Comparison of ENCODE assay signal across 12 mouse cellular contexts in genomic region chr12:98714757-98715156, GRCm38 (mm10). TPM values are rescaled to one million over a fixed set of nuclear protein-coding genes. Genes with fewer than 3 reads are reported as not detected.
DNase-seq lines count a peak whose midpoint lies in the region; ATAC-seq and TF ChIP-seq lines count a peak whose summit lies in the region.
"Had no signal": no experiment of that assay in that cellular context is flagged by ENCODE, and none has a peak within 500 bp of the region (broad histone marks: within the 10 kb centered on the region; RNA-seq: fewer than 3 reads in every experiment).

No protein-coding gene starts in this region.

- peak overlapping the region; percentile 47; the same call in 1 of the 2 replicates for H3K9ac ChIP-seq in heart, embryonic 13.5 days
- no peak overlapping the region for H3K9ac ChIP-seq in liver, embryonic 13.5 days
- H3K9ac ChIP-seq: forebrain, embryonic 13.5 days had no signal

- no peaks in the 10 kb centered on the region for H3K27me3 ChIP-seq in C2C12 (ENCODE audit: control insufficient read depth, insufficient read depth, insufficient read length)
- H3K27me3 ChIP-seq in heart, embryonic 13.5 days (replicated peaks), result no peaks in the 10 kb centered on the region
- no peaks in the 10 kb centered on the region for H3K27me3 ChIP-seq in liver, embryonic 13.5 days
- H3K27me3 ChIP-seq: forebrain, embryonic 13.5 days had no signal

- peak overlapping the region; percentile 16 for H3ac ChIP-seq in C2C12 (ENCODE audit: control insufficient read depth, insufficient read length, low read depth)

- peaks cover 42% of the 10 kb centered on the region for H3K4me1 ChIP-seq in heart, embryonic 13.5 days
- H3K4me1 ChIP-seq in liver, embryonic 13.5 days (replicated peaks), result peaks cover 16% of the 10 kb centered on the region; the same call in 1 of the 2 replicates

- no peak for ATAC-seq in heart, embryonic 13.5 days (ENCODE audit: extremely low read depth, insufficient number of reproducible peaks, low FRiP score, low TSS enrichment)
- peak; percentile 52 for ATAC-seq in liver, embryonic 13.5 days (ENCODE audit: low read depth)
- ATAC-seq: forebrain, embryonic 13.5 days; inflammation-experienced regulatory T-cells, adult 6 months had no signal

- H3K36me3 ChIP-seq in C2C12 (ENCODE audit: control insufficient read depth, insufficient read depth), result peaks cover 16% of the 10 kb centered on the region
- peaks cover 3% of the 10 kb centered on the region; the same call in 1 of the 2 replicates for H3K36me3 ChIP-seq in heart, embryonic 13.5 days
- H3K36me3 ChIP-seq in liver, embryonic 13.5 days, result no peaks in the 10 kb centered on the region

- peaks cover 76% of the 10 kb centered on the region for H3K79me2 ChIP-seq in C2C12 (ENCODE audit: control insufficient read depth, insufficient read depth)

- peak overlapping the region; percentile 28 for H3K4me3 ChIP-seq in gastrocnemius, adult 2 months
- no peak overlapping the region for H3K4me3 ChIP-seq in C2C12 (ENCODE audit: insufficient read depth, poor library complexity, severe bottlenecking)
- no peak overlapping the region for H3K4me3 ChIP-seq in heart, embryonic 13.5 days
- H3K4me3 ChIP-seq in liver, embryonic 13.5 days (replicated peaks), result no peak overlapping the region
- H3K4me3 ChIP-seq: forebrain, embryonic 13.5 days had no signal

- WGBS in heart, embryonic 13.5 days, result 15% methylated on average over 11 of the region's 11 CpGs
- 55% methylated on average over 11 of the region's 11 CpGs for WGBS in liver, embryonic 13.5 days (ENCODE audit: insufficient replicate concordance)

- TF ChIP-seq CTCF in gastrocnemius, adult 2 months (IDR thresholded peaks at IDR 0.05), result no peak
- no peak for TF ChIP-seq CTCF in C2C12 (IDR thresholded peaks at IDR 0.05; ENCODE audit: control insufficient read depth, insufficient read depth, insufficient read length)

- H3K4me2 ChIP-seq in heart, embryonic 13.5 days, result peak overlapping the region; percentile 27
- H3K4me2 ChIP-seq in liver, embryonic 13.5 days, result no peak overlapping the region
- H3K4me2 ChIP-seq: forebrain, embryonic 13.5 days had no signal

- DNase-seq in gastrocnemius, adult 2 months, result no peak
- no peak for DNase-seq in gastrocnemius, postnatal 25 days
- no peak for DNase-seq in liver, embryonic 13.5 days
- DNase-seq in right cerebral cortex, adult 18-20 months, result no peak
- DNase-seq in cerebellum, postnatal 10 days, result no peak
- no peak for DNase-seq in layer of hippocampus, postnatal 25 days (ENCODE audit: extremely low spot score in 1 of 2, low spot score in 1 of 2)
- DNase-seq: B cell, adult 2 months; cerebellum, adult 9-10 months had no signal

- H3K9me3 ChIP-seq in heart, embryonic 13.5 days, result no peaks in the 10 kb centered on the region
- H3K9me3 ChIP-seq in liver, embryonic 13.5 days (replicated peaks), result no peaks in the 10 kb centered on the region
- H3K9me3 ChIP-seq: forebrain, embryonic 13.5 days had no signal

- peaks cover 36% of the 10 kb centered on the region for H3K79me3 ChIP-seq in C2C12 (ENCODE audit: low read depth)

- H3K27ac ChIP-seq in gastrocnemius, adult 2 months, result peak overlapping the region; percentile 73
- H3K27ac ChIP-seq in heart, embryonic 13.5 days (replicated peaks), result peak overlapping the region; percentile 59
- no peak overlapping the region for H3K27ac ChIP-seq in liver, embryonic 13.5 days
- H3K27ac ChIP-seq: forebrain, embryonic 13.5 days had no signal

- intact Hi-C loops in gastrocnemius, adult 2 months (cut with DNase I), result no loop called here

TF ChIP-seq in C2C12, 6 proteins besides CTCF, POLR2A, EP300 and RAD21:
- TF ChIP-seq FOSL1 (IDR thresholded peaks at IDR 0.05; ENCODE audit: insufficient read depth, low read length, poor library complexity, severe bottlenecking), result peak; percentile 58
- no peak for TF ChIP-seq MYOG (IDR thresholded peaks at IDR 0.05; ENCODE audit: control insufficient read depth, extremely low read depth, insufficient read length)

RNA-seq across cellular contexts. Expression of gene Ptpn21, which starts 22.4 kb away (rescaled TPM):
- 10 to 100 TPM; 32.8 to 34.9 TPM for total RNA-seq in gastrocnemius, adult 2 months (2021)
- 10 to 100 TPM; 21.4 to 31.3 TPM for total RNA-seq in gastrocnemius, postnatal 25 days (2021)
- 19.9 TPM for polyA plus RNA-seq in C2C12 (2012; fragmentation: generic; extraction: Trizol)
- 9.0 and 9.3 TPM in 2 replicates for polyA plus RNA-seq in heart, embryonic 13.5 days (2015; fragmentation: Nextera tagmentation; extraction: Ambion mirVana)
- polyA plus RNA-seq in liver, embryonic 13.5 days (2015; fragmentation: Nextera tagmentation; extraction: Ambion mirVana), result 1.8 and 1.9 TPM in 2 replicates
- 1 to 10 TPM; 7.8 to 7.9 TPM for total RNA-seq in layer of hippocampus, postnatal 25 days (2021)

RNA-seq across cellular contexts. Expression of gene Zc3h14, which starts 32.0 kb away (rescaled TPM):
- 10 to 100 TPM; 45.2 to 47.7 TPM for total RNA-seq in gastrocnemius, adult 2 months (2021)
- total RNA-seq in gastrocnemius, postnatal 25 days (2021), result 10 to 100 TPM; 40.9 to 44.1 TPM
- 29.6 TPM for polyA plus RNA-seq in C2C12 (2012; fragmentation: generic; extraction: Trizol)
- polyA plus RNA-seq in heart, embryonic 13.5 days (2015; fragmentation: Nextera tagmentation; extraction: Ambion mirVana), result 81.7 and 84.2 TPM in 2 replicates
- 44.1 and 53.5 TPM in 2 replicates for polyA plus RNA-seq in liver, embryonic 13.5 days (2015; fragmentation: Nextera tagmentation; extraction: Ambion mirVana)
- 100 to 1,000 TPM in 1 of 2 experiments, 10 to 100 TPM in 1; 86.0 to 101 TPM for total RNA-seq in layer of hippocampus, postnatal 25 days (2021)
